Mouse (Mus musculus) midbrain, embryonic 15.5 days (tissue): ENCODE measurements around the gene Syn3. TPM values are rescaled to one million over a fixed set of nuclear protein-coding genes. Genes with fewer than 3 reads are reported as not detected.

Experiments used
- ATAC-seq: fragments of 200-750 bp; cut with Nextera tagmentation; replicated peaks from 2 replicates; pipeline ENCODE4 v1.8.0; 2017; ENCODE audit warnings: moderate TSS enrichment
- H3K27ac ChIP-seq: fragments of 300-500 bp; sonication (generic); 2 replicates; pipeline ENCODE4 v1.5.1; 2015; ENCODE audit warnings: mild to moderate bottlenecking, inconsistent platforms
- H3K27me3 ChIP-seq: fragments of 300-500 bp; sonication (generic); replicated peaks from 2 replicates; pipeline ENCODE4 v1.6.1; 2015; ENCODE audit warnings: inconsistent platforms
- H3K36me3 ChIP-seq: fragments of 300-500 bp; sonication (generic); replicated peaks from 2 replicates; pipeline ENCODE4 v1.6.1; 2015; ENCODE audit warnings: inconsistent platforms
- H3K4me1 ChIP-seq: fragments of 300-500 bp; sonication (generic); 2 replicates; pipeline ENCODE4 v1.6.1; 2015; ENCODE audit warnings: inconsistent platforms
- H3K4me2 ChIP-seq: fragments of 300-500 bp; sonication (generic); 2 replicates; pipeline ENCODE4 v1.6.1; 2015; ENCODE audit warnings: inconsistent platforms, mild to moderate bottlenecking, moderate library complexity
- H3K4me3 ChIP-seq: fragments of 300-500 bp; sonication (generic); 2 replicates; pipeline ENCODE4 v1.5.1; 2015; ENCODE audit warnings: mild to moderate bottlenecking, inconsistent platforms
- H3K9ac ChIP-seq: fragments of 300-500 bp; sonication (generic); 2 replicates; pipeline ENCODE4 v1.6.1; 2015; ENCODE audit warnings: mild to moderate bottlenecking, inconsistent platforms
- H3K9me3 ChIP-seq: fragments of 300-500 bp; sonication (generic); 2 replicates; pipeline ENCODE4 v1.6.1; 2016; ENCODE audit warnings: inconsistent platforms
- WGBS: fragments of 180-500 bp; shearing (Covaris S2); methylation state at CpG from one replicate; pipeline ENCODE4 v1.1.7; 2015; ENCODE audit warnings: mixed read lengths; 5-methylcytosine and 5-hydroxymethylcytosine counted together
- polyA plus RNA-seq: library from polyadenylated mRNA; unstranded; fragments of >200 nt; fragmentation: Nextera tagmentation; extraction: Ambion mirVana; gene quantifications from 2 replicates; pipeline ENCODE4 v1.2.1, GENCODE M21; 2015

Syn3 gene
- polyA plus RNA-seq, 1 experiment from 2014 or later = 31.7 TPM

- H3K27ac ChIP-seq = no peak overlapping the region
- 60% methylated on average over 4 of the region's 4 CpGs for WGBS
These were observed 304.0 kb downstream of the Syn3 start for GRCm38 (mm10) chr10:86194722-86195121.

GRCm38 (mm10) chr10:86193863-86194434, 304.7 kb downstream of the Syn3 start:
- Histone ChIP-seq H3K4me2 (no peak overlapping the region), H3K9me3 (no peaks in the 10 kb centered on the region), H3K27me3 (no peaks in the 10 kb centered on the region), H3K4me1 (no peaks in the 10 kb centered on the region), H3K27ac (0 out of 2 replicates have a peak overlapping the region, but pooled peaks have one; percentile 11), H3K4me3 (no peak overlapping the region), H3K9ac (no peak overlapping the region), H3K36me3 (no peaks in the 10 kb centered on the region)
- ATAC-seq = 0 out of 2 replicates have a peak, but pooled peaks have one; percentile 17
- 52% methylated on average over 4 of the region's 4 CpGs for WGBS

More at GRCm38 (mm10) chr10:86194722-86195121, 304.0 kb downstream of the Syn3 start:
- no peak for ATAC-seq
- H3K36me3 ChIP-seq = no peaks in the 10 kb centered on the region
- H3K4me1 ChIP-seq = no peaks in the 10 kb centered on the region
- no peak overlapping the region for H3K9ac ChIP-seq
- H3K27me3 ChIP-seq = no peaks in the 10 kb centered on the region
- H3K4me2 ChIP-seq = no peak overlapping the region
- H3K9me3 ChIP-seq = no peaks in the 10 kb centered on the region
- H3K4me3 ChIP-seq = no peak overlapping the region

DNA sequence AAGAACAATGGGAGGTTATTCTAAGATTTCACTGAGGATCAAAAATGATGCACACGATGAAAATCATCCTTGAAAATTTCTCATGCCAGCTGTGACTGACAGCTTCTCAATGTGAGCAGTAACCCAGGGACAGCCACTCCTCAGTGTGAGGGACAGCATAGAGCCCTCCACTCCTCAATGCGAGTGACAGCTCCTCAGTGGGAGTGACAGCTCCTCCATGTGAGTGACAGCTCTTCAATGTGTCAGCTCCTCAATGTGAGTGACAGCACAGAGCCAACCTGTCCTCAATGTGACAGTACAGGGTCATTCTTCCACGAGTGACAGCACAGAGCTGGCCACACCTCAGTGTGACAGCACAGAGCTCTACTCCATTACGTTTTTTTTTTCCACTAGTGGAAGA, 310.1 kb downstream of the Syn3 start:
- H3K4me2 ChIP-seq = no peak overlapping the region
- no peaks in the 10 kb centered on the region for H3K27me3 ChIP-seq
- no peak overlapping the region for H3K27ac ChIP-seq
- no peaks in the 10 kb centered on the region for H3K4me1 ChIP-seq
- H3K36me3 ChIP-seq = no peaks in the 10 kb centered on the region
- ATAC-seq = no peak
- 78% methylated on average over 4 of the region's 4 CpGs for WGBS
- H3K9me3 ChIP-seq = no peaks in the 10 kb centered on the region
- no peak overlapping the region for H3K4me3 ChIP-seq
- H3K9ac ChIP-seq = no peak overlapping the region

DNA sequence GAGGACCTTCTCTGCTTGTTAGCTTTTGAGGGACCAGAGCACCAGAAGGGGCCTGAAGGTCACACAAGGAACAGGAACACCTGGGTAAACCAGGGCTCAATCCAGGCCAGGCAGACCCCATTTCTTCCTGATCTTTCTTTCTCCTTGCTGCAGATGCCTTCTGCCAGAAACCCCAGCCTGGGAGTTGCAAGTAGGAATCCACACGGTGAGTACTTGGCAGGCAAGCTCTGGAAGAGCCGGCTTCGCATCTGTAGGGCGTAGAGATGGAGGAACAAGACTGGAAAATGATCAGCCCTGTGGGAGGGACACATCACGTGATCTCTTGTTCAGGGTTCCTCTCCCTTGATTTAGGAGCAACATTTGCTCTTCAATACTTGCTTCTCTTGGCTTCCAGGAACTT, 310.8 kb downstream of the Syn3 start:
- H3K36me3 ChIP-seq = no peaks in the 10 kb centered on the region
- WGBS = 89% methylated on average over 5 of the region's 5 CpGs
- H3K4me2 ChIP-seq = no peak overlapping the region
- no peak overlapping the region for H3K9ac ChIP-seq
- no peaks in the 10 kb centered on the region for H3K27me3 ChIP-seq
- no peak overlapping the region for H3K4me3 ChIP-seq
- no peak for ATAC-seq
- no peaks in the 10 kb centered on the region for H3K4me1 ChIP-seq
- no peaks in the 10 kb centered on the region for H3K9me3 ChIP-seq
- no peak overlapping the region for H3K27ac ChIP-seq

DNA sequence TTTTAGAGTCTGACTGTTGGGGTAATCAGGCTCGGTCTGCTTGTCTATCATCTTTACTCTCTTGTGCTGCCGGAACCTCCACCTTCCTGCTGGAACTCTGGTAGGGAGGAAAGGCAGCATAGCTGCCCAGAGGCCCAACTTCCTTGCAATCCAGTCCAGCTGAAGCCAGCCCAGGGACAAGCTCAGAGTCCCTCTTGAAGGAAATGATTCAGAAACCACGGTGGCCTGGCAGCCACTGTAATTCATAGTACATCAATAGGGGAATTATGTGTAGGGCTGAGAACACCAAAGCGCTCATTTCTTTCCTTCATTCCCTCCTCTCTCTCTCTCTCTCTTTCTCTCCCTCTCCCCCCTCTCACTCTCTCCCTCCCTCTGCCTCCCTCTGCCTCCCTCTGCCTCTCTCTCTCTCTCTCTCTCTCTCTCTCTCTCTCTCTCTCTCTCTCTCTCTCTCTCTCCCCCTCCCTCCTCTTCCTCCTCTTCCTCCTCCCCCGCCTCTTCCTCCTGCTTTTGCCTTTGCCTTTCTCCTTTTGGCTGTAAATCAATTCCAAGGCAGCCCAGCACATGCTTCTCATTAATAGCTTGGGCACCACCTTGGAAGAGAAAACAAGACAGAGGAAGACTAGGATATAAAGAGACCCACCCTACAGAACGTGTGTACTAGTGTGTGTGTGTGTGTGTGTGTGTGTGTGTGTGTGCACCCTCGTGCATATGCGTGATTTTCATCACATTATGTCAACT, 315.4 kb downstream of the Syn3 start:
- H3K9ac ChIP-seq = no peak overlapping the region
- no peaks in the 10 kb centered on the region for H3K36me3 ChIP-seq
- H3K4me1 ChIP-seq = no peaks in the 10 kb centered on the region
- no peak overlapping the region for H3K4me2 ChIP-seq
- no peak for ATAC-seq
- no peaks in the 10 kb centered on the region for H3K27me3 ChIP-seq
- WGBS = 75% methylated on average over 8 of the region's 8 CpGs
- H3K27ac ChIP-seq = no peak overlapping the region
- H3K9me3 ChIP-seq = no peaks in the 10 kb centered on the region
- no peak overlapping the region for H3K4me3 ChIP-seq

- no peaks in the 10 kb centered on the region for H3K4me1 ChIP-seq
- H3K4me2 ChIP-seq = no peak overlapping the region
- H3K27ac ChIP-seq = no peak overlapping the region
- H3K27me3 ChIP-seq = no peaks in the 10 kb centered on the region
- H3K36me3 ChIP-seq = no peaks in the 10 kb centered on the region
- H3K9me3 ChIP-seq = no peaks in the 10 kb centered on the region
- H3K9ac ChIP-seq = no peak overlapping the region
- no peak overlapping the region for H3K4me3 ChIP-seq
- 45% methylated on average over 3 of the region's 3 CpGs for WGBS
- no peak for ATAC-seq
These were observed 316.4 kb downstream of the Syn3 start for GRCm38 (mm10) chr10:86182183-86182805.

DNA sequence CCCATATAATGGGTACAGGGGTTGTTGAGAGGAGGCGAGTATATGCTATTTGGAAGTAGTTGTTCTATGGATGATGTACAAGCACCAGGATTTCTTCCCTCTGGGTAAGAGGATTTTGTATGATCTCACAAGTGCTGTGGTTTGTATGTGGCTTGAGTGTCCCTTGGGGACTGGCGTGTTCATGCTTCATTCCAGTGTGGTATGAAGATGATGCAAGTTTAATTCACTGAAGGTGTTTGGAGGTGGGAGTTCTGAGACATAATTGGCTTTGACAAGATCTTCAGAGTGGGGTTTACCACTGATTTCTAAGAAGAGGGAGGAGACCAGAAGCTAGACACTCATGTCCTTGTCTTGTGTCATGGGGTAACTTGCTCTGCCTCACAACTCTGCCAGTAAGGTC, 322.3 kb downstream of the Syn3 start:
- Histone ChIP-seq H3K4me3 (no peak overlapping the region), H3K9ac (no peak overlapping the region), H3K27ac (no peak overlapping the region), H3K9me3 (no peaks in the 10 kb centered on the region), H3K4me1 (no peaks in the 10 kb centered on the region), H3K36me3 (no peaks in the 10 kb centered on the region), H3K27me3 (no peaks in the 10 kb centered on the region), H3K4me2 (no peak overlapping the region)
- WGBS = 95% methylated on average over 2 of the region's 2 CpGs
- ATAC-seq = no peak

- WGBS = 83% methylated on average over 6 of the region's 6 CpGs
- no peak overlapping the region for H3K4me3 ChIP-seq
- H3K36me3 ChIP-seq = no peaks in the 10 kb centered on the region
- no peak overlapping the region for H3K27ac ChIP-seq
- no peak for ATAC-seq
- H3K9me3 ChIP-seq = no peaks in the 10 kb centered on the region
- H3K4me1 ChIP-seq = no peaks in the 10 kb centered on the region
- no peaks in the 10 kb centered on the region for H3K27me3 ChIP-seq
- H3K9ac ChIP-seq = no peak overlapping the region
- no peak overlapping the region for H3K4me2 ChIP-seq
These were observed 324.7 kb downstream of the Syn3 start for GRCm38 (mm10) chr10:86174017-86174416.

DNA sequence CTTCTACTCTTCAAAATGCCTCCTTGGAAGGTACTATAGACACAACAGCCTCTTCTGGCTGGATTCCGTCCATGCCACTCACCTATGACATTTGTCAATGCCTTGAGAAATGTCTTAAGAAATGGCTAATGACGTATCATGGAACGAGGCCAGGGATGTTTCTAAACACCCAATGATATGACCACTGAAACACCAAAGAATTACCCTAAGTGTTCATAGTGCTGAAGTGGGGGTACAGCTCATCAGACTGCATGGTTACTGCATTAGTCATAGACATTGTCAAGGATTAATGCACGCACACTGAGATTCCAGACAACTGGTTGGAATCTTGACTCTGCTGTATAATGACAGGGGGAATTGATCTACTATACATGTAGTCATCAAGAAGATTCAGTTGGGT, 325.4 kb downstream of the Syn3 start:
- Histone ChIP-seq H3K9ac (no peak overlapping the region), H3K4me1 (no peaks in the 10 kb centered on the region), H3K36me3 (no peaks in the 10 kb centered on the region), H3K4me3 (no peak overlapping the region), H3K27me3 (no peaks in the 10 kb centered on the region), H3K9me3 (no peaks in the 10 kb centered on the region), H3K4me2 (no peak overlapping the region), H3K27ac (no peak overlapping the region)
- no peak for ATAC-seq
- 94% methylated on average over 4 of the region's 4 CpGs for WGBS

- no peaks in the 10 kb centered on the region for H3K36me3 ChIP-seq
- no peak overlapping the region for H3K27ac ChIP-seq
- H3K9me3 ChIP-seq = no peaks in the 10 kb centered on the region
- no peak overlapping the region for H3K9ac ChIP-seq
- 97% methylated on average over 1 of the region's 1 CpGs for WGBS
- no peak for ATAC-seq
- no peaks in the 10 kb centered on the region for H3K27me3 ChIP-seq
- H3K4me3 ChIP-seq = no peak overlapping the region
- no peak overlapping the region for H3K4me2 ChIP-seq
- 0 out of 2 replicates have a peak, but pooled peaks cover 4% of the 10 kb centered on the region for H3K4me1 ChIP-seq
These were observed 327.4 kb downstream of the Syn3 start for GRCm38 (mm10) chr10:86171246-86171645.

- no peak for ATAC-seq
- Histone ChIP-seq H3K9me3 (no peaks in the 10 kb centered on the region), H3K9ac (no peak overlapping the region), H3K27ac (no peak overlapping the region), H3K4me3 (no peak overlapping the region), H3K36me3 (no peaks in the 10 kb centered on the region), H3K4me2 (no peak overlapping the region), H3K4me1 (0 out of 2 replicates have a peak, but pooled peaks cover 4% of the 10 kb centered on the region), H3K27me3 (no peaks in the 10 kb centered on the region)
- 92% methylated on average over 2 of the region's 2 CpGs for WGBS
These were observed 330.6 kb downstream of the Syn3 start for GRCm38 (mm10) chr10:86168084-86168483.

GRCm38 (mm10) chr10:86166854-86167268, 331.8 kb downstream of the Syn3 start:
- Histone ChIP-seq H3K4me3 (no peak overlapping the region), H3K9me3 (no peaks in the 10 kb centered on the region), H3K27me3 (no peaks in the 10 kb centered on the region), H3K9ac (no peak overlapping the region), H3K36me3 (no peaks in the 10 kb centered on the region), H3K27ac (0 out of 2 replicates have a peak overlapping the region, but pooled peaks have one; percentile 10), H3K4me2 (no peak overlapping the region), H3K4me1 (0 out of 2 replicates have a peak, but pooled peaks cover 4% of the 10 kb centered on the region)
- 14% methylated on average over 4 of the region's 4 CpGs for WGBS
- ATAC-seq = no peak; the same call in 1 of the 2 replicates
